Mouse (Mus musculus): ENCODE results near the gene Gm4881. TPM values are rescaled to one million over a fixed set of nuclear protein-coding genes. Genes with fewer than 3 reads are reported as not detected.

Gm4881 gene
- total and polyA plus RNA-seq, 2 experiments from 2014 or later = not detected

- Histone ChIP-seq H3K4me2 (ENCODE audit: low read depth, low read length) (no peak overlapping the region), H3K9me3 (replicated peaks; ENCODE audit: control insufficient read depth, low read length) (no peaks in the 10 kb centered on the region), H3K36me3 (replicated peaks; ENCODE audit: control insufficient read depth, insufficient read depth, low read length) (peaks cover 36% of the 10 kb centered on the region), H3K4me3 (ENCODE audit: low read depth, low read length) (no peak overlapping the region), H3K4me1 (ENCODE audit: control insufficient read depth, insufficient read depth) (no peaks in the 10 kb centered on the region), H3K27ac (ENCODE audit: low read depth) (no peak overlapping the region), H3K9ac (replicated peaks; ENCODE audit: low read depth, low read length) (no peak overlapping the region), H3K27me3 (ENCODE audit: control insufficient read depth, insufficient read depth, low read length) (no peaks in the 10 kb centered on the region)
- 75% methylated on average over 2 of the region's 2 CpGs for WGBS
- ATAC-seq (ENCODE audit: insufficient read depth, low read depth) (no peak), DNase-seq (ENCODE audit: low spot score) (no peak)
- TF ChIP-seq CTCF (IDR thresholded peaks at IDR 0.05; ENCODE audit: low read depth) = no peak
- TF ChIP-seq EP300 (IDR thresholded peaks at IDR 0.05; ENCODE audit: low read depth) = no peak
Observed at GRCm38 (mm10) chr7:24892125-24892583, 52.1 kb downstream of the Gm4881 start.

DNA sequence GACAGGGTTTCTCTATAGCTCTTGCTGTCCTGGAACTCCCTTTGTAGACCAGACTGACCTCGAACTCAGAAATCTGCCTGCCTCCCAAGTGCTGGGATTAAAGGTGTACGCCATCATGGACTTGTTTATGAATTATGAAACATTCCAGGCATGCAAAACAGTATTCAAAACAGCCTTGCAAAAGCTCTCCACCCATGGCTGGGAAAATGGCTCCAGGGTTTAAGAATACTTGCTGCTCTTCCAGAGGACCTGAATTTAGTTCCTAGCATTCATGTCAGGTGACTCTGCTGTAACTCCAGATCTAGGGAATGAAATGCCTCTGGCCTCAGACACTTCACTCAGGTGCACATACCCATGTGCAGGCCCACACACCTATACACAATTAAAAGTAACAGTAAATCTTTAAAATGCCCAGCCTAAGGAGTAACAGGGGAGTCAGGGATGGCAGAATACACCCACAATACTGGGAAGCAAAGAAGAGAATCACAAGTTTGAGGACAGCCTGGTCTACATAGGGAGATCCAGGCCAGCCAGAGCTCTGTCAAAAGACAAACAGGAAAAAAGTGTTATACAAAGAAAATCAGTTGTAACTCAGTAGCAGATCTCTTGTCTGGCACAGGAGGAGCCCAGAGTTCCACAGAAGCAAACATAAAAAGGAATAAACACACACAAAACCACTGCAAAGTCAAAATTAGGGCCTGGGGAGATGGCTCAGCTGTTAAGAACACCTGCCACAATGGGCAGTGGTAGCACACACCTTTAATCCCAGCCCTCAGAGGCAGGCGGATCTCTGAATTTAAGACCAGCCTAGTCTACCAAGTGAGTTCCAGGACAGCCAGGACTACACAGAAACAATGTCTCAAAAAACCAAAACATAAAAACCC, 52.8 kb downstream of the Gm4881 start:
- Histone ChIP-seq H3K27me3 (ENCODE audit: control insufficient read depth, insufficient read depth, low read length) (no peaks in the 10 kb centered on the region), H3K4me2 (ENCODE audit: low read depth, low read length) (no peak overlapping the region), H3K9ac (replicated peaks; ENCODE audit: low read depth, low read length) (no peak overlapping the region), H3K27ac (ENCODE audit: low read depth) (no peak overlapping the region), H3K36me3 (replicated peaks; ENCODE audit: control insufficient read depth, insufficient read depth, low read length) (peaks cover 43% of the 10 kb centered on the region), H3K4me1 (ENCODE audit: control insufficient read depth, insufficient read depth) (peaks cover under 1% of the 10 kb centered on the region; the same call in 1 of the 2 replicates), H3K4me3 (ENCODE audit: low read depth, low read length) (no peak overlapping the region), H3K9me3 (replicated peaks; ENCODE audit: control insufficient read depth, low read length) (no peaks in the 10 kb centered on the region)
- DNase-seq (ENCODE audit: low spot score) (no peak), ATAC-seq (ENCODE audit: insufficient read depth, low read depth) (no peak)
- 72% methylated on average over 3 of the region's 3 CpGs for WGBS
- TF ChIP-seq CTCF (IDR thresholded peaks at IDR 0.05; ENCODE audit: low read depth) = no peak
- TF ChIP-seq EP300 (IDR thresholded peaks at IDR 0.05; ENCODE audit: low read depth) = no peak

DNA sequence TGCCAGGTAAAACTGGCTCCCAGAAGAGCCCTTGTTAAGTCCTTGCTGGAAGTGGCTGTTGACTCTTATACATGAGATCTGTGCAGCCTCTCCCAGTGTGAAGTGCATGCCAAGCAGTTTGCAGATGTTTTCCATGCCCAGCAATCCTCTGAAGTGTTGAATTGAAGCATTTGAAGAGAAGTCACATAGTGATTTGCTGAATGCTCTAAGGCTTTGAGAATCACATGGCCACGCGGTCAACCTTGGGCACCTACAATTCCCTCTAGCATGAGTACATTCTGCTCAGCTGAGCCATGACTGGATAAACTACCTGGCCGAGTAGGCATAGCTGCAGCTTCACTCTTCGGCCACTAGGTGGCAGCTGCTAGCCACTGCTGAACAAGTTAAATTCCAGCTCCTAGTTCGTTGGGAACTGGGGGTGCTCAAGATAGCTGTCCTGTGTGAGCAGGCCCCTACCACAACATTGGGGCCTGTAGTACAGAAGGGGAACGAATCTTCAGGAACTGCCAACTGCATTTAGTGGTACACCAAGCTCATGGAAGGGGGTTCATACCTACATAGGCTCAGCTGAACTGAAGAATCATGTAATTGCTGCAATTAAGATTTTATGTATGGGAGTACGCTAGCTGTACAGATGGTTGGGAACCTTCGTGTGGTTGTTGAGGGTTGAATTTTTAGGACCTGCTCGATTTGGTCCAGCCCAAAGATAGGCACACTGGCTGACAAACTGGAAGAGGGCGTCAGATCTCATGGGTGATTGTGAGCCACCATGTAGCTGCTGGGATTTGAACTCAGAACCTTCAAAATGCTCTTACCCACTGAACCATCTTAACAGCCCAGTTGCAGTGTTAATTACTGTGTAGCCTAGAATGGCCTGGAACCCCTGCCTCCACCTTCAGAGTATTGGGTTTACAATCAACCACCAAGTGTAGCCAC, 53.7 kb downstream of the Gm4881 start:
- H3K27ac ChIP-seq (ENCODE audit: low read depth) = no peak overlapping the region
- peaks cover 48% of the 10 kb centered on the region for H3K36me3 ChIP-seq (replicated peaks; ENCODE audit: control insufficient read depth, insufficient read depth, low read length)
- peak; percentile 85 for DNase-seq (ENCODE audit: low spot score)
- WGBS = 30% methylated on average over 10 of the region's 10 CpGs
- H3K9ac ChIP-seq (replicated peaks; ENCODE audit: low read depth, low read length) = no peak overlapping the region
- no peak overlapping the region for H3K4me2 ChIP-seq (ENCODE audit: low read depth, low read length)
- H3K4me1 ChIP-seq (ENCODE audit: control insufficient read depth, insufficient read depth) = peaks cover 10% of the 10 kb centered on the region
- no peaks in the 10 kb centered on the region for H3K27me3 ChIP-seq (ENCODE audit: control insufficient read depth, insufficient read depth, low read length)
- H3K4me3 ChIP-seq (ENCODE audit: low read depth, low read length) = no peak overlapping the region
- H3K9me3 ChIP-seq (replicated peaks; ENCODE audit: control insufficient read depth, low read length) = no peaks in the 10 kb centered on the region
- no peak for TF ChIP-seq EP300 (IDR thresholded peaks at IDR 0.05; ENCODE audit: low read depth)
- TF ChIP-seq CTCF (IDR thresholded peaks at IDR 0.05; ENCODE audit: low read depth) = peak; percentile 99
- ATAC-seq (ENCODE audit: insufficient read depth, low read depth) = peak; percentile 71

- TF ChIP-seq EP300 (IDR thresholded peaks at IDR 0.05; ENCODE audit: low read depth) = no peak
- TF ChIP-seq CTCF (IDR thresholded peaks at IDR 0.05; ENCODE audit: low read depth) = no peak
- Histone ChIP-seq H3K9ac (replicated peaks; ENCODE audit: low read depth, low read length) (no peak overlapping the region), H3K4me1 (ENCODE audit: control insufficient read depth, insufficient read depth) (peaks cover 16% of the 10 kb centered on the region), H3K9me3 (replicated peaks; ENCODE audit: control insufficient read depth, low read length) (no peaks in the 10 kb centered on the region), H3K36me3 (replicated peaks; ENCODE audit: control insufficient read depth, insufficient read depth, low read length) (peaks cover 48% of the 10 kb centered on the region), H3K27ac (ENCODE audit: low read depth) (no peak overlapping the region), H3K4me3 (ENCODE audit: low read depth, low read length) (no peak overlapping the region), H3K4me2 (ENCODE audit: low read depth, low read length) (no peak overlapping the region), H3K27me3 (ENCODE audit: control insufficient read depth, insufficient read depth, low read length) (no peaks in the 10 kb centered on the region)
- WGBS = 79% methylated on average over 6 of the region's 6 CpGs
- DNase-seq (ENCODE audit: low spot score) (no peak), ATAC-seq (ENCODE audit: insufficient read depth, low read depth) (no peak)
Observed at GRCm38 (mm10) chr7:24889431-24890220, 54.7 kb downstream of the Gm4881 start.

GRCm38 (mm10) chr7:24887096-24887495, 57.2 kb downstream of the Gm4881 start:
- Histone ChIP-seq H3K4me2 (ENCODE audit: low read depth, low read length) (no peak overlapping the region), H3K9me3 (replicated peaks; ENCODE audit: control insufficient read depth, low read length) (no peaks in the 10 kb centered on the region), H3K27ac (ENCODE audit: low read depth) (no peak overlapping the region), H3K4me1 (ENCODE audit: control insufficient read depth, insufficient read depth) (peaks cover 16% of the 10 kb centered on the region), H3K27me3 (ENCODE audit: control insufficient read depth, insufficient read depth, low read length) (no peaks in the 10 kb centered on the region), H3K36me3 (replicated peaks; ENCODE audit: control insufficient read depth, insufficient read depth, low read length) (peaks cover 48% of the 10 kb centered on the region), H3K9ac (replicated peaks; ENCODE audit: low read depth, low read length) (0 out of 2 replicates have a peak overlapping the region, but pooled peaks have one; percentile 19), H3K4me3 (ENCODE audit: low read depth, low read length) (no peak overlapping the region)
- no peak for TF ChIP-seq CTCF (IDR thresholded peaks at IDR 0.05; ENCODE audit: low read depth)
- TF ChIP-seq EP300 (IDR thresholded peaks at IDR 0.05; ENCODE audit: low read depth) = no peak
- no peak for DNase-seq (ENCODE audit: low spot score)
- no peak for ATAC-seq (ENCODE audit: insufficient read depth, low read depth)
- whole genome bisulfite sequencing = 69% methylated on average over 4 of the region's 4 CpGs
